Mouse (Mus musculus): Measurements from ENCODE around the gene Spem2.

- TF ChIP-seq CTCF (IDR thresholded peaks at IDR 0.05; ENCODE audit: low read depth) (no peak), EP300 (IDR thresholded peaks at IDR 0.05; ENCODE audit: low read depth) (no peak)
These were observed 30.9 kb upstream of the Spem2 start for GRCm38 (mm10) chr11:69849128-69849527.
